Mouse (Mus musculus) intestine, embryonic 14.5 days (tissue): ENCODE results near the gene Clasp1. TPM values are rescaled to one million over a fixed set of nuclear protein-coding genes. Genes with fewer than 3 reads are reported as not detected.

Source experiments
- ATAC-seq: fragments of 200-750 bp; cut with Nextera tagmentation; replicated peaks from 2 replicates; pipeline ENCODE4 v1.8.0; 2017; ENCODE audit warnings: low read depth, moderate number of reproducible peaks, moderate TSS enrichment, moderate library complexity; ENCODE audit not compliant: low FRiP score, low TSS enrichment
- DNase-seq: peaks from one replicate; pipeline ENCODE4 v3.0.0-alpha.2; 2018; ENCODE audit warnings: low spot score
- H3K27ac ChIP-seq: fragments of 300-500 bp; sonication (generic); 2 replicates; pipeline ENCODE4 v1.5.1; 2014; ENCODE audit warnings: low read depth, mild to moderate bottlenecking, control low read depth
- H3K27me3 ChIP-seq: fragments of 300-500 bp; sonication (generic); replicated peaks from 2 replicates; pipeline ENCODE4 v1.6.1; 2014; ENCODE audit warnings: low read length, control low read depth; ENCODE audit not compliant: control insufficient read depth, insufficient read depth
- H3K36me3 ChIP-seq: fragments of 300-500 bp; sonication (generic); 2 replicates; pipeline ENCODE4 v1.6.1; 2014; ENCODE audit warnings: low read length, control low read depth; ENCODE audit not compliant: control insufficient read depth, insufficient read depth
- H3K4me1 ChIP-seq: fragments of 300-500 bp; sonication (generic); replicated peaks from 2 replicates; pipeline ENCODE4 v1.6.1; 2014; ENCODE audit warnings: low read length, control low read depth, mixed read lengths; ENCODE audit not compliant: control insufficient read depth, insufficient read depth
- H3K4me2 ChIP-seq: fragments of 300-500 bp; sonication (generic); 2 replicates; pipeline ENCODE4 v1.6.1; 2014; ENCODE audit warnings: low read length
- H3K4me3 ChIP-seq: fragments of 300-500 bp; sonication (generic); 2 replicates; pipeline ENCODE4 v1.5.1; 2014; ENCODE audit warnings: low read depth, low read length, control low read depth, mixed read lengths
- H3K9ac ChIP-seq: fragments of 300-500 bp; sonication (generic); 2 replicates; pipeline ENCODE4 v1.6.1; 2014; ENCODE audit warnings: mild to moderate bottlenecking, low read length
- H3K9me3 ChIP-seq: fragments of 300-500 bp; sonication (generic); 2 replicates; pipeline ENCODE4 v1.6.1; 2016; ENCODE audit warnings: low read length, control low read depth; ENCODE audit not compliant: control insufficient read depth
- WGBS: fragments of 180-500 bp; shearing (Covaris S2); extraction: QIAGEN DNeasy Blood & Tissue Kit; methylation state at CpG from one replicate; pipeline ENCODE4 v1.1.7; 2014; 5-methylcytosine and 5-hydroxymethylcytosine counted together
- polyA plus RNA-seq: library from polyadenylated mRNA; unstranded; fragments of >200 nt; fragmentation: Nextera tagmentation; extraction: Ambion mirVana; gene quantifications from 2 replicates; pipeline ENCODE4 v1.2.1, GENCODE M21; 2014

Clasp1 gene
- polyA plus RNA-seq, 1 experiment from 2014 or later: 51.6 TPM

DNA sequence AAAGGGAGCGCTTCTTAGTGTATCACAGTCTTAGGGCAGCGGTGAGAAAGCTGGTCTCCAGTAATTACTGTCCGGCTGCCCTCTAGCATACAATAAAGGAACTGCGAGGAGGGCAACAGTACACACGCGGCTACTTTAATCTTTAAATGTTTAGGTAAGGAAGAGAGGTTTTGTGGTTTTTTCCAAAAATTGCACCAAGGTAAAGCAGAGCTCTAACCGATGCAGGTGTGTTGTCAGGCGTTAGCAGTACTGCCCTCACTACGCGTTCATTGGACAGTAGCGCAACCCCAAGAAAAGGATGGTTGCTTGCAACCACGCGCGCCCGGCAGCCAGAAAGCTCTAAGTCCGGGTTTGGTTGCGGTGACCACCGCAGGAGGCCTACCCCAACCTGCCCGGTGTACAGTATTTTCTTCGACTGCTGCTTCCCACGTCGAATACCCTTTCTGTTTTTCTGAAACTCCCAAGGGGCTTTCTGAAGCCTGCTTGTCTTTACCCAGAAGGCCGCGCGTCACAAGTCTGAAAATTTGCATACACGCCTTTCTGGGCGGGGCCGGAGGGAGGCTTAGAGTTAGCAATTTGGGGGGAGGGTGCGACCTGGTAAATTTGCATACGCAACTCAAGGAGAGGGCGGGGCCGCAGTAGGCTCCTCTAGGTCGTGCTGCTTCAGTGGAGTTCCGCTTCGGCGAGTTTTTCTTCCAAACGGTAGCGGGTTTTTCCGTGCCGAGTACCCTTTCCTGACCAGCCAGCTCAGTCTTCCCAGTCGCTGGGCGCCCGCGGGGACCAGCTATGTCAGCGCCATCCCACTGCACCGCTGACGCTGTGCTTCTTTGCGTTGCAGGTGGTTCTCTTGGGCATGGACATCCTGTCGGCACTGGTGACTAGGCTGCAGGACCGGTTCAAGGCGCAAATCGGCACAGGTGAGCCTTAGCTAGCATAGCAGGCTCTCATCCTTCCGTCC is 70.4 kb downstream of the Clasp1 start:
- Histone ChIP-seq H3K4me2 (peak overlapping the region; percentile 60), H3K36me3 (peaks cover 22% of the 10 kb centered on the region), H3K27ac (peak overlapping the region; percentile 100), H3K27me3 (no peaks in the 10 kb centered on the region), H3K4me3 (peak overlapping the region; percentile 48), H3K9ac (peak overlapping the region; percentile 68), H3K9me3 (no peaks in the 10 kb centered on the region), H3K4me1 (peaks cover 25% of the 10 kb centered on the region)
- DNase-seq: peak; percentile 96
- WGBS: under 1% methylated on average over 53 of the region's 53 CpGs
- ATAC-seq: peak; percentile 97

DNA sequence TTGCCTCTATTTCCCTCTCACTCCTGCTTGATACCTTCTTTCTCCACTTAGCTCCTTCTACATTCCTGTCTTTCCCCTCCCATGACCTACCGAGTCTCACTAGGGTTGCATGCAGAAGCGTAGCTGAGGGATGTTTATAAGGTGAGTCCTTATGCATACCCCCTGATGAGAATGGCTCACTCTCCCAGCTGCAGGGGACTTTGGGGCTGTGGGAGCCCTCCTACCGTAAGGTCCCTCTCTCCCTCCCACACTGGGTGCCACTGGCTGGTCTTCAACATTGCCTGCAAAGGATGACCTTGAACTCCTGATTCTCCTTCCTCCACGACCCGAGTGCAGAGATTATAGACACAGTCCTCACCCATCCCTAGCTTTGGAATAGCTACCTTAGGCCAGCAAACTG is 71.9 kb downstream of the Clasp1 start:
- H3K36me3 ChIP-seq: peaks cover 36% of the 10 kb centered on the region
- no peaks in the 10 kb centered on the region for H3K27me3 ChIP-seq
- ATAC-seq (no peak), DNase-seq (no peak)
- H3K4me2 ChIP-seq: no peak overlapping the region
- no peak overlapping the region for H3K27ac ChIP-seq
- no peaks in the 10 kb centered on the region for H3K9me3 ChIP-seq
- H3K4me1 ChIP-seq: peaks cover 25% of the 10 kb centered on the region
- WGBS: 90% methylated on average over 5 of the region's 5 CpGs
- H3K4me3 ChIP-seq: no peak overlapping the region
- no peak overlapping the region for H3K9ac ChIP-seq

DNA sequence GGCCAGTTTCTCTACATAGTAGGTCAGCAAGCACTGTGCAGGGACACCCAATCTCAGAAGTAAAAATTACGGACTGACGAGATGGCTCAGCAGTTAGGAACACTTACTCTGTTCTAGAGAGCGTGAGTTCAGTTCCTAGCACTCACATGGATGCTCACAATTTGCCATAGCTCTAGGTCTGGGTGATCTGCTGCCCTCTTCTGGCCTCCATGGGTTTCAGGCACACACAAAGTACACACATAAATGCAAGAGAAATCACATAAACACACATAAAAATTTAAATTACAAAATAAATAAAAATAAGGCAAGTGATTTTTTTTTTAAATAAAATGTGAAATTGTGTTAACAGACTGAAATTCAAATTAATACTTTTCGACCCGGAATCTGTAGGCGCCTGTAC is 77.2 kb downstream of the Clasp1 start:
- WGBS: 96% methylated on average over 6 of the region's 6 CpGs
- Histone ChIP-seq H3K4me2 (no peak overlapping the region), H3K9ac (no peak overlapping the region), H3K27me3 (no peaks in the 10 kb centered on the region), H3K9me3 (no peaks in the 10 kb centered on the region), H3K27ac (no peak overlapping the region), H3K4me1 (no peaks in the 10 kb centered on the region), H3K36me3 (peaks cover 69% of the 10 kb centered on the region), H3K4me3 (no peak overlapping the region)
- DNase-seq (no peak), ATAC-seq (no peak)

DNA sequence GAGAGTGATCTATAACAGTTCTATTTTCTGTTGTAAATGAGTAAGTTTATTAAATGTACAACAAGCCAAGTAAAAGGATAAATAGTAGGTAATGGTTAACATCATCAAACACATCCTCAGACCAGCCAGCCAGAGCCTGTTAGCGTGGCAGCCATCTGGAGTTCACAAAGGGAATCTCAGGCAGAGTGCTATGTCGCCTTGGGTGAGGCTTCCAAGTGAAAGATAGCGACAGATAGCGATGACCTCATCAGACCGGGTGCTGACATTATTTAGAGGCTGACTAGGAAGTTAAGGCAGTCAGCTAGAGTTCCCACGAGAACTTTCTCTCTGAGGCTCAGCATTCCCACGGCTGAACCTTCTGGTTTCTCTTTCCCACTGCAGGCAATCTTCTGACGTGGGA is 83.5 kb downstream of the Clasp1 start:
- Histone ChIP-seq H3K9ac (no peak overlapping the region), H3K27me3 (no peaks in the 10 kb centered on the region), H3K9me3 (no peaks in the 10 kb centered on the region), H3K4me3 (no peak overlapping the region), H3K4me2 (no peak overlapping the region), H3K4me1 (no peaks in the 10 kb centered on the region), H3K36me3 (peaks cover 44% of the 10 kb centered on the region), H3K27ac (no peak overlapping the region)
- no peak for ATAC-seq
- DNase-seq: no peak
- 68% methylated on average over 8 of the region's 8 CpGs for WGBS

DNA sequence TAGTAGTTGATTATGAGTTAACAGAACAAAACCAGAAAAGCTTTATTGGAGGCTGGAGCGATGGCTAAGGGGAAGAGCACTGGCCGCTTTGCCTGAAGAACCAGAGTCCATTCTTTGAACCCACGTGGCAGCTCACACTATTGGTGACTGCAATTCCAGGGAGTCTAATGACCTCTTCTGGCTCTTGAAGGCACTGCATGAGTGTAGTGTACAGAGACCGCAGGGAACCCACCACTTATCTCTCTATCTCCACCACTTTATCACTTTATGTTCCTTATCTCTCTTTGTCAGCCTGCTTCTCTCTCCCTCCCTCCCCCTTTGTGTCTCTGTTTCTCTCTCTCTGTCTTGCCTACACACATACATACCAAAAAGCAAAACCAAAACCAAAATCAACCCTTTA is 88.1 kb downstream of the Clasp1 start:
- no peak overlapping the region for H3K9ac ChIP-seq
- no peaks in the 10 kb centered on the region for H3K27me3 ChIP-seq
- H3K4me1 ChIP-seq: no peaks in the 10 kb centered on the region
- H3K9me3 ChIP-seq: no peaks in the 10 kb centered on the region
- DNase-seq (no peak), ATAC-seq (peak; percentile 71; the same call in 1 of the 2 replicates)
- no peak overlapping the region for H3K27ac ChIP-seq
- WGBS: 38% methylated on average over 4 of the region's 4 CpGs
- H3K4me2 ChIP-seq: no peak overlapping the region
- H3K36me3 ChIP-seq: peaks cover 18% of the 10 kb centered on the region; the same call in 1 of the 2 replicates
- no peak overlapping the region for H3K4me3 ChIP-seq

DNA sequence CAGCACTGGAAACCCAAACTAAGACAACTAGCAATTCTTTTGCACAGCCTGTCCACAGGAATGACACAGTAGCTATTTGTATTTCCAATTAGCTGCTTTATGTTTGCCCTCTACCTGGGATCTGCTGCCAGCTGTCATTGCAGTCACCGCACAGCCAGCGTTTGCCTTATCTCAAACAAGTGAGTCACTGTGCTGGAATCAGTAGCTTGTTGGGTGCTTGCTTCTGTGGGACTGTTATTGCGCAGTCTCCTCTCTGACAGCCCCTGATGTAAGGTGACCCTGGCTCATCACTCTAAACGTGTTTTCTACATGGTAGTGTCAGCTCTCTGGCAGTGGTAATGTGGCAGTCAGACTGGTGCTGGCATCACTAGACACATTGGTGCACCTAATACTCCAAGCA is 90.4 kb downstream of the Clasp1 start:
- Histone ChIP-seq H3K27ac (no peak overlapping the region), H3K4me1 (no peaks in the 10 kb centered on the region), H3K9ac (no peak overlapping the region), H3K27me3 (no peaks in the 10 kb centered on the region), H3K36me3 (peaks cover 4% of the 10 kb centered on the region; the same call in 1 of the 2 replicates), H3K9me3 (no peaks in the 10 kb centered on the region), H3K4me2 (no peak overlapping the region), H3K4me3 (no peak overlapping the region)
- no peak for DNase-seq
- ATAC-seq: no peak
- 76% methylated on average over 4 of the region's 4 CpGs for WGBS

DNA sequence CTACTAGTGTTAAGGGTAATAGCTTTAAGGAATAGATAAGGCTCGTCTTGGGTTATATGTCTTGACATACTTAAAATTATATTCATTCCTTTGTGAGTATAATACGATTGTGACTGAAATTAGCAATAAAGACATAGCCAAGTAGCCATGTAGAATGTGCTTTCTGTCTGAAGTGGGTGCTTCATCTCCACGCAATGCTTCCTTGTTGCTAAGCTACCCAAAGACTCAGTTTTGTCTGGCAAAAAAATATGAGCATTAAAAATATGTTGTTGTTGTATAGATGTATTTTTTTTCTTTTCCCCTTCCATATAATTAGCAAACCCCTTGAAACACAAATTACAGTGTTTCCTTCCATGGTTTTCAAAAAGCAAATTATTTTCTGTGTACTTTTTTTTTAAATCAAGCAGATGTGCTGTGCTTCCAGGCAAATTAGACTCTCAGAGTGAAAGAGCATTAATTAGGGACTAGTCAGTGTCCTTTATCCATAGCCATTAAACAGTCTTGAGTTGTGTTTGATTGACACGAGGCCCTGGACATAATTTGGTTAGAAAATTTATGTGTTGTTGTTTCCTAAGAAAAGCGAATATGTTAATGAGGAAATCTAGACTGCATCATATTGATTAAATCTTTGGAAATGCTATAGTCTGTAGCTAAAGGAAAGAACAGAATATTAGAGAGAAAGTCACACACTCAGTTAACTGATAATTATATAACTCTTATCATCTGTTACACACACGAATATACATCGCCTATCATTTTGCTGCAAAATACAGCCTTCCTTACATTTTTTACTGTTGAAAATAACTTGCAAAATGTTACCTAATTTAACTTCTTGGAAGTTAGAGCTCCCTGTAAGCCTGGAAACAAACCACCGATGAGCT is 91.9 kb downstream of the Clasp1 start:
- Histone ChIP-seq H3K9me3 (no peaks in the 10 kb centered on the region), H3K36me3 (no peaks in the 10 kb centered on the region), H3K27ac (no peak overlapping the region), H3K4me1 (no peaks in the 10 kb centered on the region), H3K9ac (no peak overlapping the region), H3K4me3 (no peak overlapping the region), H3K27me3 (no peaks in the 10 kb centered on the region), H3K4me2 (no peak overlapping the region)
- no peak for DNase-seq
- 76% methylated on average over 8 of the region's 8 CpGs for WGBS
- ATAC-seq: no peak

DNA sequence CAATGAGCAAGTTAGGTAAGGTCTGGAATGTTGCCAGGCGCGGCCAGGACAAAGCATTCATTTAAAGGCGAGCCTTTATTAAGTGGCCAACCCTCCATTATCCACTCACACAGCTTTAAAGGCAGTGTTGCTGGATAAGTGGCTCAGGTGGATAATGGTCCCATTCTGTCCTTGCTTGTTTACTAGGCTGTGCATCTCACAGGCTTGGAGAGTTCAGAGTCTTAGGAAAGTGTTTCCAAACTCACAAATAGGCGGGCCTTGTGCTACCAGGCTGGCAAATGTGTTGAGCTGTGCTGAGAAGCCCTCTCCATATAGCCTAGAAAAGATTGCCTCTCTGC is 92.5 kb downstream of the Clasp1 start:
- H3K27ac ChIP-seq: no peak overlapping the region
- DNase-seq (no peak), ATAC-seq (0 out of 2 replicates have a peak, but pooled peaks have one; percentile 9)
- no peaks in the 10 kb centered on the region for H3K36me3 ChIP-seq
- H3K27me3 ChIP-seq: no peaks in the 10 kb centered on the region
- no peaks in the 10 kb centered on the region for H3K9me3 ChIP-seq
- H3K4me2 ChIP-seq: no peak overlapping the region
- H3K4me1 ChIP-seq: no peaks in the 10 kb centered on the region
- 63% methylated on average over 4 of the region's 4 CpGs for WGBS
- H3K4me3 ChIP-seq: no peak overlapping the region
- H3K9ac ChIP-seq: no peak overlapping the region
